Mouse (Mus musculus): ENCODE measurements around the gene Neil3.
"Not testable (repeated sequence)": the region's sequence is repeated elsewhere in the genome, so short reads cannot be mapped to it uniquely, and the experiment has no call there.

Neil3 gene

DNA sequence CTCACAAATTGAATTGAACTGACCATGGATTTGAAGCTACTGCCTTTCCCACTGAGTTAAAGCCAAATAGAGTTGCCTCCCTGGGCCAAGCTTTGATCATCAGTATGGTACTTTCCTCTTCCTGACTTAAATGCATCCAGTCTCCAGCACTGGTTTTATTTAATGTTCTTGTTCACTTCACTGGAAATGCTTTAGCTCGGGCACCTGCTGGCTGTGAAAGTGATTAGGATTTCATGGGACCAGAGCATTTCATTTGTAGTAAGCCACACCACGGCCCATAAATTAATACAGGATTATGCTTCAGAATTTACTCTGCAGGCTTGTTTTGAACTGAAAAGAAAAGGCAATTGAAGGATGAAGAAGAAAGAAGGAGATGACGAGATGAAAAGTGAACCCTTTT is 100.8 kb downstream of the Neil3 start:
- DNase-seq (ENCODE audit: low read depth, low spot score) = not testable (repeated sequence)
